Mouse (Mus musculus) layer of hippocampus, adult 11-12 months (tissue): Measurements from ENCODE around the gene Gse1.
"Not testable (repeated sequence)": the region's sequence is repeated elsewhere in the genome, so short reads cannot be mapped to it uniquely, and the experiment has no call there.

Experiments used
- DNase-seq: peaks from one replicate; pipeline ENCODE4 v3.0.0; 2022; ENCODE audit warnings: low spot score

The Gse1 gene

GRCm38 (mm10) chr8:120344166-120344565 is 115.9 kb downstream of the Gse1 start:
- DNase-seq: no peak

- DNase-seq: no peak
These were observed 116.3 kb downstream of the Gse1 start for GRCm38 (mm10) chr8:120344583-120344982.

GRCm38 (mm10) chr8:120347734-120348341 is 119.6 kb downstream of the Gse1 start:
- no peak for DNase-seq

GRCm38 (mm10) chr8:120348922-120349321 is 120.7 kb downstream of the Gse1 start:
- DNase-seq: no peak

- DNase-seq: no peak
These were observed 123.2 kb downstream of the Gse1 start for GRCm38 (mm10) chr8:120351332-120352071.

- peak; percentile 50 for DNase-seq
These were observed 123.8 kb downstream of the Gse1 start for GRCm38 (mm10) chr8:120352096-120352495.

- DNase-seq: no peak
These were observed 127.8 kb downstream of the Gse1 start for GRCm38 (mm10) chr8:120356067-120356466.

GRCm38 (mm10) chr8:120357504-120357903 is 129.2 kb downstream of the Gse1 start:
- DNase-seq: no peak

- peak; percentile 71 for DNase-seq
These were observed 133.0 kb downstream of the Gse1 start for GRCm38 (mm10) chr8:120361301-120361700.

- no peak for DNase-seq
These were observed 135.4 kb downstream of the Gse1 start for GRCm38 (mm10) chr8:120363552-120364071.

GRCm38 (mm10) chr8:120364093-120364725 is 136.0 kb downstream of the Gse1 start:
- DNase-seq: no peak

- DNase-seq: no peak
These were observed 138.6 kb downstream of the Gse1 start for GRCm38 (mm10) chr8:120366840-120367239.

- not testable (repeated sequence) for DNase-seq
These were observed 139.9 kb downstream of the Gse1 start for GRCm38 (mm10) chr8:120368191-120368590.

- DNase-seq: peak; percentile 90
These were observed 140.8 kb downstream of the Gse1 start for GRCm38 (mm10) chr8:120368814-120369649.

GRCm38 (mm10) chr8:120369956-120370355 is 141.7 kb downstream of the Gse1 start:
- no peak for DNase-seq

- no peak for DNase-seq
These were observed 142.2 kb downstream of the Gse1 start for GRCm38 (mm10) chr8:120370461-120370860.

GRCm38 (mm10) chr8:120371146-120371545 is 142.9 kb downstream of the Gse1 start:
- DNase-seq: no peak

GRCm38 (mm10) chr8:120371725-120372457 is 143.6 kb downstream of the Gse1 start:
- no peak for DNase-seq

- DNase-seq: no peak
These were observed 144.4 kb downstream of the Gse1 start for GRCm38 (mm10) chr8:120372684-120373083.

GRCm38 (mm10) chr8:120373621-120374020 is 145.4 kb downstream of the Gse1 start:
- no peak for DNase-seq

GRCm38 (mm10) chr8:120374070-120374469 is 145.8 kb downstream of the Gse1 start:
- no peak for DNase-seq
